Mouse (Mus musculus) myocyte (in vitro differentiated cells): Measurements from ENCODE around the gene Slc7a5. TPM values are rescaled to one million over a fixed set of nuclear protein-coding genes. Genes with fewer than 3 reads are reported as not detected.

Experiments
- H3K27me3 ChIP-seq: one replicate; pipeline ENCODE4 v1.6.1; 2011; ENCODE audit not compliant: control insufficient read depth, insufficient read depth, insufficient read length
- H3K36me3 ChIP-seq: one replicate; pipeline ENCODE4 v1.6.1; 2011; ENCODE audit not compliant: control insufficient read depth, insufficient read depth
- H3K4me2 ChIP-seq: one replicate; pipeline ENCODE4 v1.6.1; 2011; ENCODE audit warnings: low read depth, control low read depth
- H3K4me3 ChIP-seq: one replicate; pipeline ENCODE4 v1.5.1; 2011; ENCODE audit warnings: mild to moderate bottlenecking, control low read depth, moderate library complexity
- H3K79me2 ChIP-seq: one replicate; pipeline ENCODE4 v1.6.1; 2011; ENCODE audit not compliant: control insufficient read depth, insufficient read depth
- H3ac ChIP-seq: one replicate; pipeline ENCODE4 v1.6.1; 2011; ENCODE audit not compliant: control insufficient read depth, insufficient read length
- CEBPB ChIP-seq: IDR thresholded peaks from 2 replicates; pipeline ENCODE4 v1.6.1; 2011; ENCODE audit warnings: mild to moderate bottlenecking, moderate library complexity; ENCODE audit not compliant: poor library complexity, insufficient read depth, severe bottlenecking
- E2F4 ChIP-seq: IDR thresholded peaks from one replicate; pipeline ENCODE4 v1.6.1; 2011; ENCODE audit warnings: mild to moderate bottlenecking, control low read depth, moderate library complexity; ENCODE audit not compliant: insufficient read depth
- MAX ChIP-seq: IDR thresholded peaks from one replicate; pipeline ENCODE4 v1.6.1; 2011; ENCODE audit warnings: low read depth, mild to moderate bottlenecking, control low read depth
- MYOD1 ChIP-seq, 3 experiments: IDR thresholded peaks; one replicate each; pipeline ENCODE4 v1.6.1; 2011; ENCODE audit warnings: control low read depth in 2 of 3, low read depth in 2 of 3, mild to moderate bottlenecking in 2 of 3, moderate library complexity in 1 of 3; ENCODE audit not compliant: insufficient read length in 2 of 3, control insufficient read depth in 1 of 3
- MYOG ChIP-seq, 3 experiments: IDR thresholded peaks; one replicate each; pipeline ENCODE4 v1.6.1; 2011; ENCODE audit warnings: control low read depth in 2 of 3, low read depth in 2 of 3, mild to moderate bottlenecking in 2 of 3; ENCODE audit not compliant: insufficient read length in 2 of 3, control insufficient read depth in 1 of 3, insufficient read depth in 1 of 3
- POLR2A ChIP-seq: IDR thresholded peaks from one replicate; pipeline ENCODE4 v1.6.1; 2011; ENCODE audit warnings: low read depth, mild to moderate bottlenecking, control low read depth, moderate library complexity; ENCODE audit not compliant: insufficient read length
- POLR2AphosphoS2 ChIP-seq: IDR thresholded peaks from one replicate; pipeline ENCODE4 v1.6.1; 2011; ENCODE audit warnings: low read depth, control low read depth; ENCODE audit not compliant: insufficient read length
- REST ChIP-seq: IDR thresholded peaks from one replicate; pipeline ENCODE4 v1.6.1; 2011; ENCODE audit warnings: mild to moderate bottlenecking, control low read depth, moderate library complexity; ENCODE audit not compliant: insufficient read depth, insufficient read length
- SRF ChIP-seq: IDR thresholded peaks from one replicate; pipeline ENCODE4 v1.6.1; 2011; ENCODE audit warnings: low read depth; ENCODE audit not compliant: control insufficient read depth, insufficient read length
- TCF12 ChIP-seq: IDR thresholded peaks from one replicate; pipeline ENCODE4 v1.6.1; 2011; ENCODE audit warnings: mild to moderate bottlenecking, control low read depth; ENCODE audit not compliant: poor library complexity, insufficient read depth, severe bottlenecking
- TCF3 ChIP-seq: IDR thresholded peaks from one replicate; pipeline ENCODE4 v1.6.1; 2011; ENCODE audit warnings: low read depth, control low read depth; ENCODE audit not compliant: insufficient read length
- USF1 ChIP-seq: IDR thresholded peaks from one replicate; pipeline ENCODE4 v1.6.1; 2011; ENCODE audit warnings: low read depth, mild to moderate bottlenecking, control low read depth, moderate library complexity
- polyA plus RNA-seq: library from polyadenylated mRNA; unstranded; fragments of >200 nt; fragmentation: generic; extraction: Trizol; gene quantifications from one replicate; pipeline ENCODE4 v1.2.1, GENCODE M21; 2012; ENCODE audit warnings: missing spikeins

The Slc7a5 gene
- polyA plus RNA-seq, 1 experiment, result 612 TPM

DNA sequence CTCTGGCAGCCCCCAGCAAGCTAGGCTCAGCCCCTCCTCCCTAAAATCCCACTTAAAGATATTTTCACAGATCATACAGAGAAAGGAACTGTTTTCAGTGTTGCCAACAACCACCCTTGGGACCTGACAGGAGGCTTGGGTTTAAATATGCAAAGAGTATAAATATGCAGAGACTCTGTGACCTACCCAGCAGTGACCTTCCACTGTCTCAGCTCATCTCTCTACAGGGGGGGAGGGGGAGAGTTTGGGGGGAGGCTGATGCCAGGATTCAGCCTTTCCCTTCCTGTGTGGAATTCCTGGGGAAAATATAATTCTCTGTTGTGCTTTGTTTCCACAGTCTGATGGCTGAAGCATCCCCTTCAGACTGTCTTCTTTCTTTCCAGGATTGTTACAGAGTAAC is 27.4 kb upstream of the Slc7a5 start:
- Histone ChIP-seq H3K4me2 (no peak overlapping the region), H3K79me2 (no peaks in the 10 kb centered on the region), H3ac (no peak overlapping the region), H3K4me3 (no peak overlapping the region), H3K27me3 (no peaks in the 10 kb centered on the region), H3K36me3 (no peaks in the 10 kb centered on the region)
- TF ChIP-seq E2F4 (no peak), MYOG (IDR thresholded peaks at IDR 0.05; ENCODE audit: control insufficient read depth in 1 of 3, insufficient read depth in 1 of 3, insufficient read length in 2 of 3, low read depth in 2 of 3) (no peak), TCF12 (no peak), POLR2A (no peak), USF1 (no peak), CEBPB (no peak), TCF3 (no peak), REST (no peak), MYOD1 (IDR thresholded peaks at IDR 0.05; ENCODE audit: control insufficient read depth in 1 of 3, insufficient read length in 2 of 3, low read depth in 2 of 3) (no peak)

DNA sequence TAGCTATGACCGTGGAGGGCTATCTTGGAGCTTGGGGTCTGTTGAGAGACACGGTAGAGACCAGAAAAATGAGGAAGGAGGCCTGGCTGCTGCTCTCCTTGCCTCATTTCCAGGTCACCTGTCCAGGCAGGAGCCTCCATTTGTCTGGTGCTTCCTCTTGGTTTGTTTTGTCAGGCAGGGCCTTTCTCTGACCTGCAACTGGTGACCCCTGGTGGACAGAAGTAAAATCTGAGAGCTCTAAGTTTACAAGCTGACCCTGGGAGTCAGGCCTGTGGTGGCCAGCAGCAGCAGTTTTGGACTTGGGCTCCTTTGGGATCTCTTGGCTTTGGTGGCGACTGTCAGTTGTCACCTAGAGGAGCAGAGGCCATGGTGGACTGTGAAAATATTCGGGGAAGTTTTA is 27.0 kb upstream of the Slc7a5 start:
- H3K79me2 ChIP-seq, result no peaks in the 10 kb centered on the region
- H3ac ChIP-seq, result no peak overlapping the region
- no peaks in the 10 kb centered on the region for H3K36me3 ChIP-seq
- H3K4me2 ChIP-seq, result no peak overlapping the region
- TF ChIP-seq USF1 (no peak), REST (no peak), TCF12 (no peak), SRF (no peak), MAX (no peak), E2F4 (no peak), MYOD1 (IDR thresholded peaks at IDR 0.05; ENCODE audit: control insufficient read depth in 1 of 3, insufficient read length in 2 of 3, low read depth in 2 of 3) (no peak), POLR2A (no peak), TCF3 (no peak), POLR2AphosphoS2 (no peak), CEBPB (no peak), MYOG (IDR thresholded peaks at IDR 0.05; ENCODE audit: control insufficient read depth in 1 of 3, insufficient read depth in 1 of 3, insufficient read length in 2 of 3, low read depth in 2 of 3) (no peak)
- H3K4me3 ChIP-seq, result no peak overlapping the region
- no peaks in the 10 kb centered on the region for H3K27me3 ChIP-seq

DNA sequence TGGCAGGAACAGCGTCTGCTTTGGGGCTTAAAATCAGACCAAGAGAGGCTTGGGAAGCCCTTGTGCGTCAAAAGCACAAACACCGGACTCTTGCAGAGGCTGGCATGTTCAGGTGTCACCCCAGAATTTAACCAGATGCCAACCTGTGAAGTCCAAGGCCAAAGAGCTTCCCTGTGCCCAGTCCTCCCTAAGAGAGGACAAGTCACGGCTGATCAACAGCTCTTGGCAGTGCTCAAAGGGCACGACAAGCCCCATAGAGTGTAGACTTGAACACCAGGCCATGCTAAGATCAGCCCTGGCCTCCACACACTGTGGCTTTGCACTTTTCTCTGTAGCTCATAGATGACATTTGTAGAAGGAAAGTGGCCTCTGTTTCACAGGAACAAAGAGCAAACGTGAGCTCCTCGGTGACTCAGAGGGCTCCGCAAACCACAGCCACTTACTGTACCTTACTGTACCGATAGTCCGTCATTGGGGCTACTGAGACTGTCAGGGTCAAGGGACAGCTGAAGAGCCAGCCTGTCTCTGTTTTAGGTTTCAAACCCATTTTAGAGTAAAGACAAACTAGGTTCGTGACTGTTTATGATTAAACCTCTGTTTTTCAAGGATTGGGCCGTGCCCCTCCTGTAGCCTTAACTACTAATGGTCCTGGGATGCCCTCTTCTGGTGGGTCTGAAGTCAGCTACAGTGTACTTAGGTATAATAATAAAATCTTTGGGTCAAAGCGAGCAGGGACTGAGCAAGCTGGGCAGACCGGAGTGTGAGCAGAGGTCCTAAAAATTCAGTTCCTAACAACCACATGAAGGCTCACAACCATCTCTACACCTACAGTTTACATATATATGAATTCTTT is 25.4 kb upstream of the Slc7a5 start:
- Histone ChIP-seq H3K4me3 (no peak overlapping the region), H3K36me3 (no peaks in the 10 kb centered on the region), H3K4me2 (peak overlapping the region; percentile 1), H3K79me2 (no peaks in the 10 kb centered on the region), H3K27me3 (no peaks in the 10 kb centered on the region), H3ac (no peak overlapping the region)
- TF ChIP-seq POLR2A, result no peak
- TF ChIP-seq MYOG (IDR thresholded peaks at IDR 0.05; ENCODE audit: control insufficient read depth in 1 of 3, insufficient read depth in 1 of 3, insufficient read length in 2 of 3, low read depth in 2 of 3), result no peak

DNA sequence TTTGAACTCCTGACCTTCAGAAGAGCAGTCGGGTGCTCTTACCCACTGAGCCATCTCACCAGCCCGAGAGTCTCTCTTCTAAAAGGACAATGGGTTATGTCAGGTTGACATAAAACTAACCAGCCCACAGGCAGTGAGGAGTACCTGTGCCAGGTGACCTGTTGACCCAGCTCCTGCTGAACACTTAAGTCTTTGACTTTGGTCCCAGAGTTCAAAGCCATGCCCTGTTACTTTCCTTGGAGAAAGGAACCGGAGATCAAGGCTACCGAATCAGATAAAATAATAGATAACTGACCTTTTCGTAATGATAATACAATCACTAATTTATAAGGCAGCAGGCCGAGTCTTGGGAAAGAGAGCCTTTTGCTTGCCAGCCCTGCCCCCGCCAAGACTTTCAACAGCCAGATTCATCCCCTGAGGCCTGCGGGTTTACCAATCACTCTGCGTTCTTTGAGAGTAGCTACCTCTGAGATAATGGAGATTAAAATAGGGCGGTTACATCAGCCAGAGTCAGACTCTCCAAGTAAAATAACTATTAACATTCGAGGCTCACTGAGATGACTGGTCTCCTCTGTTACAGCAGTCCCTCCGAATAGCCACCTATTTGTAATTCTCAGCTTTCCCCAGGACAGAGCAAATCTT is 24.7 kb upstream of the Slc7a5 start:
- no peaks in the 10 kb centered on the region for H3K27me3 ChIP-seq
- TF ChIP-seq MYOG (IDR thresholded peaks at IDR 0.05; ENCODE audit: control insufficient read depth in 1 of 3, insufficient read depth in 1 of 3, insufficient read length in 2 of 3, low read depth in 2 of 3) (no peak), TCF12 (no peak), POLR2A (no peak), MYOD1 (IDR thresholded peaks at IDR 0.05; ENCODE audit: control insufficient read depth in 1 of 3, insufficient read length in 2 of 3, low read depth in 2 of 3) (no peak), E2F4 (no peak)
- no peaks in the 10 kb centered on the region for H3K36me3 ChIP-seq
- no peak overlapping the region for H3K4me3 ChIP-seq
- H3K79me2 ChIP-seq, result no peaks in the 10 kb centered on the region
- peak overlapping the region; percentile 1 for H3K4me2 ChIP-seq
- no peak overlapping the region for H3ac ChIP-seq

DNA sequence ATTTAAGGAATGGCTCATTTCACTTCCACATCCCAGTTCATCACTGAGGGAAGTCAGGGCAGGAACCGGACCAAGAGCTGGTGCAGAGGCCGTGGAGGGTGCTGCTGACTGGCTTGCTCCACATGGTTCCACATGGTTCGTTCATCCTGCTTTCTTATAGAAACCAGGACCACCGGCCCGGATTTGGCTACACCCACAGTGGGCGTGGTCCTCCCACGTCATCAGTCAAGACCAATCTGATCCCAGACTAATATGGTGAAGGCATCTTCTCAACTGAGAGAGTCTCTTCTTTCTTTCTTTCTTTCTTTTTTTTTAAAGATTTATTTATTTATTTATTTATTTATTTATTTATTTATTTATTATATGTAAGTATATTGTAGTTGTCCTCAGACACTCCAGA is 24.1 kb upstream of the Slc7a5 start:
- Histone ChIP-seq H3K36me3 (no peaks in the 10 kb centered on the region), H3ac (no peak overlapping the region), H3K27me3 (no peaks in the 10 kb centered on the region), H3K4me2 (no peak overlapping the region), H3K79me2 (no peaks in the 10 kb centered on the region), H3K4me3 (no peak overlapping the region)
- TF ChIP-seq CEBPB (no peak), SRF (no peak), E2F4 (no peak), REST (no peak), POLR2AphosphoS2 (no peak), USF1 (no peak), MAX (no peak), POLR2A (no peak), TCF12 (no peak), MYOD1 (IDR thresholded peaks at IDR 0.05; ENCODE audit: control insufficient read depth in 1 of 3, insufficient read length in 2 of 3, low read depth in 2 of 3) (no peak), TCF3 (no peak), MYOG (IDR thresholded peaks at IDR 0.05; ENCODE audit: control insufficient read depth in 1 of 3, insufficient read depth in 1 of 3, insufficient read length in 2 of 3, low read depth in 2 of 3) (no peak)
